Mouse (Mus musculus) MEL (cell line): Measurements from ENCODE around the gene Hs3st4.

Experiments used
- CTCF ChIP-seq, 3 experiments: IDR thresholded peaks in 2 of 3; conservative IDR thresholded peaks in 1 of 3; 2 replicates each; pipeline ENCODE4 v1.5.1; 2011 to 2012; ENCODE audit warnings: low read length in 3 of 3, low read depth in 2 of 3, mild to moderate bottlenecking in 2 of 3, improper control_type of control experiment in 1 of 3, inconsistent platforms in 1 of 3, mixed read lengths in 1 of 3, moderate library complexity in 1 of 3; ENCODE audit not compliant: control insufficient read depth in 1 of 3, insufficient read depth in 1 of 3, poor library complexity in 1 of 3, severe bottlenecking in 1 of 3
- EP300 ChIP-seq, 2 experiments: IDR thresholded peaks; 2 replicates each; pipeline ENCODE4 v1.6.1; 2011; ENCODE audit warnings: improper control_type of control experiment in 2 of 2, low read length in 2 of 2, low read depth in 1 of 2, mild to moderate bottlenecking in 1 of 2
- GABPA ChIP-seq: IDR thresholded peaks from 2 replicates; pipeline ENCODE4 v1.6.1; 2012; ENCODE audit warnings: low read depth, mild to moderate bottlenecking, inconsistent platforms, low read length, improper control_type of control experiment, moderate library complexity
- JUND ChIP-seq: IDR thresholded peaks from 2 replicates; pipeline ENCODE4 v1.6.1; 2011; ENCODE audit warnings: low read depth, mild to moderate bottlenecking, improper control_type of control experiment, low read length
- MXI1 ChIP-seq: IDR thresholded peaks from 2 replicates; pipeline ENCODE4 v1.6.1; 2011; ENCODE audit warnings: mild to moderate bottlenecking, low read depth, low read length, improper control_type of control experiment
- POLR2A ChIP-seq, 2 experiments: IDR thresholded peaks; 2 replicates each; pipeline ENCODE4 v1.6.1; 2011 to 2012; ENCODE audit warnings: low read length in 2 of 2, mild to moderate bottlenecking in 2 of 2, control low read depth in 1 of 2, improper control_type of control experiment in 1 of 2, low read depth in 1 of 2, moderate library complexity in 1 of 2; ENCODE audit not compliant: control insufficient read depth in 1 of 2, insufficient read depth in 1 of 2, poor library complexity in 1 of 2
- USF2 ChIP-seq, 2 experiments: IDR thresholded peaks; 2 replicates each; pipeline ENCODE4 v1.6.1; 2011 to 2012; ENCODE audit warnings: improper control_type of control experiment in 2 of 2, low read length in 2 of 2, borderline replicate concordance in 1 of 2, inconsistent platforms in 1 of 2, low read depth in 1 of 2, mild to moderate bottlenecking in 1 of 2; ENCODE audit not compliant: insufficient read depth in 1 of 2

GRCm38 (mm10) chr7:124341510-124341909 lies 358.8 kb downstream of the Hs3st4 start:
- TF ChIP-seq CTCF (IDR thresholded peaks at IDR 0.05 in 2 of 3, conservative IDR thresholded peaks at IDR 0.05 in 1 of 3; ENCODE audit: control insufficient read depth in 1 of 3, insufficient read depth in 1 of 3, low read depth in 2 of 3, low read length in 3 of 3, poor library complexity in 1 of 3, severe bottlenecking in 1 of 3) (no peak), EP300 (IDR thresholded peaks at IDR 0.05; ENCODE audit: low read depth in 1 of 2, low read length in 2 of 2) (no peak), MXI1 (no peak), POLR2A (IDR thresholded peaks at IDR 0.05; ENCODE audit: control insufficient read depth in 1 of 2, insufficient read depth in 1 of 2, low read depth in 1 of 2, low read length in 2 of 2, poor library complexity in 1 of 2) (no peak), JUND (no peak), USF2 (IDR thresholded peaks at IDR 0.05; ENCODE audit: borderline replicate concordance in 1 of 2, insufficient read depth in 1 of 2, low read depth in 1 of 2, low read length in 2 of 2) (no peak), GABPA (no peak)
